Mouse (Mus musculus): ENCODE results near the gene Zfp553.

- TF ChIP-seq E2F4 (IDR thresholded peaks at IDR 0.05; ENCODE audit: insufficient replicate concordance, low read depth, low read length), result no peak
- TF ChIP-seq POLR2A (IDR thresholded peaks at IDR 0.05; ENCODE audit: low read depth, low read length), result no peak
- TF ChIP-seq CTCF (conservative IDR thresholded peaks at IDR 0.05 in 1 of 2, IDR thresholded peaks at IDR 0.05 in 1 of 2; ENCODE audit: low read depth in 2 of 2, low read length in 2 of 2), result no peak
- no peak for TF ChIP-seq USF1 (IDR thresholded peaks at IDR 0.05; ENCODE audit: low read depth, low read length)
- TF ChIP-seq EP300 (IDR thresholded peaks at IDR 0.05; ENCODE audit: low read length), result no peak
- no peak for TF ChIP-seq MXI1 (IDR thresholded peaks at IDR 0.05; ENCODE audit: low read depth, low read length)
- TF ChIP-seq UBTF (IDR thresholded peaks at IDR 0.05; ENCODE audit: low read depth, low read length), result no peak
- no peak for TF ChIP-seq TBP (conservative IDR thresholded peaks at IDR 0.05; ENCODE audit: low read depth, low read length)
- no peak for TF ChIP-seq CHD1 (IDR thresholded peaks at IDR 0.05; ENCODE audit: low read depth, low read length)
- no peak for TF ChIP-seq MYC (IDR thresholded peaks at IDR 0.05; ENCODE audit: low read depth, low read length)
- no peak for TF ChIP-seq ETS1 (conservative IDR thresholded peaks at IDR 0.05; ENCODE audit: low read depth, low read length)
- no peak for TF ChIP-seq USF2 (conservative IDR thresholded peaks at IDR 0.05; ENCODE audit: low read depth, low read length)
- TF ChIP-seq ZKSCAN1 (IDR thresholded peaks at IDR 0.05; ENCODE audit: borderline replicate concordance, low read depth, low read length), result no peak
Observed at GRCm38 (mm10) chr7:127233765-127234164, 904 bp downstream of the Zfp553 start.
